Mouse (Mus musculus) gastrocnemius, adult 2 months (tissue): ENCODE data around the gene Gm21913. TPM values are rescaled to one million over a fixed set of nuclear protein-coding genes. Genes with fewer than 3 reads are reported as not detected.
"Not testable (repeated sequence)": the region's sequence is repeated elsewhere in the genome, so short reads cannot be mapped to it uniquely, and the experiment has no call there.

Experiments used
- DNase-seq: peaks from one replicate; pipeline ENCODE4 v3.0.0; 2022
- H3K27ac ChIP-seq: fragments of 200-600 bp; 2 replicates; pipeline ENCODE4 v1.8.1; 2022; ENCODE audit warnings: mild to moderate bottlenecking
- H3K4me3 ChIP-seq: fragments of 200-600 bp; 2 replicates; pipeline ENCODE4 v1.8.1; 2022; ENCODE audit warnings: mild to moderate bottlenecking, moderate library complexity
- intact Hi-C: fragments of 180-260 bp; cut with DNase I; formaldehyde crosslinking; loops from one replicate; pipeline ENCODE4 v1.15.1; 2025
- long read RNA-seq, 2 experiments: library from polyadenylated mRNA; stranded (forward); transcript quantifications; one replicate each; pipeline ENCODE4 v2.0.0; 2021
- total RNA-seq, 2 experiments: library from RNA; stranded (reverse); gene quantifications; 2 replicates each; pipeline ENCODE4 v1.2.3; 2021

Gm21913 gene
- total RNA-seq, result not detected
- long read RNA-seq, experiment 1, result 0 reads
- long read RNA-seq, experiment 2, result 0 reads

DNA sequence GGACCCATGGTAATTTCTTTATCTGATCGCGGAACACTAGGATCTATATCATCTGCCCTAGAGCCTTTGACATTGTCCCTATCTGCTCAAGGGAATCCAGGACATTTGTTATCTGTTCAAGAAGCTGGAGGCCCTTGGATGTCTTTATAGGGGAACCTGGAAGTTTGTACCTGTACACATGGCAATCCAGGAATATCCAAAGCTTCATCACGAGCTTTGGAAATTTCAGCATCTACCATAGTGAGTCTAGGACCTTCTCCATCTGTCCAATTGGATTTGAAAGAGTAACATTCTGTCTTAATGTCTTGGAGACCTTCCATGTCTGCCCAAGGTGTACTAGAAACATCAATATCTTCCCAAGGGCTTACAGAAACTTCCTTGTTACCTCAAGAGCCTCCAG, at the start of gene Gm21913:
Gm21913 (plus strand) TSS at position 301 of the 400 bp plus-strand sequence.
- H3K27ac ChIP-seq, H3K4me3 ChIP-seq, intact Hi-C loops, DNase-seq: not testable (repeated sequence)

Other genes with a start within 250 kb of the Gm21913 start
- gene Gm29110, start 153.4 kb upstream of the Gm21913 start, total RNA-seq, result not detected